Mouse (Mus musculus) small intestine, adult 2 months (tissue): ENCODE data around the gene Wdr62.

Source experiments
- CTCF ChIP-seq: fragments of 200-500 bp; IDR thresholded peaks from 2 replicates; pipeline ENCODE4 v1.5.1; 2012; ENCODE audit warnings: low read depth, mild to moderate bottlenecking, control low read depth, inconsistent platforms, low read length, moderate library complexity, mixed read lengths; ENCODE audit not compliant: insufficient replicate concordance, insufficient read length; ENCODE audit errors: extremely low read depth
- POLR2A ChIP-seq: fragments of 200-500 bp; IDR thresholded peaks from 2 replicates; pipeline ENCODE4 v1.6.1; 2012; ENCODE audit warnings: low read depth, mild to moderate bottlenecking, control low read depth, inconsistent platforms, low read length, moderate library complexity

DNA sequence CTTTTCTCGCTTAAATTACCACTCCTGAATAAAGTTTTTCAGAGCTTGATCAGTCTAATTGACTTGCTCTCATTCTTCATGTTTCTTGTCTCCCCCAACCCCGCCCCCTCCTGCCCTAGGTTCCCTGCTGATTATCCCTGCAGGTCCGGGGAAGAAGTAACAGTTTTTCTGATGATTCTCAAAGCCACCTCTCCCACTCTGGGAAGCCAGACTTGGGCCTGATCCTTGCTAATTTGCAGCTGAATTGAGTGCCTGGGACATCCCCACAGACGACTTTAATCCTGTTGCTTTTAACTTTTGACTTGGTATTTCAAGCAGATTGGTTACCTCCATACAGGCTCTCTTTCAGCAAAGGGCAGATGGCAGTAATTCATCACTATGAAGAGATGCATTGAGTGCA, 69.2 kb downstream of the Wdr62 start:
- TF ChIP-seq POLR2A (no peak), CTCF (no peak)
